8 mouse cellular contexts compared by ENCODE assay signal in the genomic region with DNA sequence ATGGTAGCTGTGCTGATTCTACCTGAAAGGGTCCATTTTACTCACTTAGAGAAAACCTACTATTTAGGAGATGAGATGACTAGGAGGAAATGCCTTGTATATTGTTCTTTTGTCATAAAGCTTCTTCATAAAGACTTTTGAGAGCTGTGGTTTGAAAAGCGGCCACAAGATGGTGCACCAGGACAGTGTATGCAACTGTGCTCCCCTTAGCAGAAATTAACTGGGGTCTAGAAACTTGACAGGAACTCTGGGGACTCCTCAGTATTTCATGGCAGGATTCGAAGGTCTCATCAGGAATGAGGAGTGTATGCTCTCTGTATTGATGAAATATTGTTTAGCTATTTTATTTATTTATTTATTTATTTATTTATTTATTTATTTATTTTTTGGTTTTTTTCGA.
DNase-seq lines count a peak whose midpoint lies in the region; ATAC-seq lines count a peak whose summit lies in the region.

No protein-coding gene starts in this region.

- DNase-seq in cerebellum, adult 11 months: peak; percentile 26
- DNase-seq in adrenal gland, adult (ENCODE audit: inconsistent age in 2 of 2, low spot score in 1 of 2): peak; percentile 34 to 84
- DNase-seq in embryo, embryonic 11 days: peak; percentile 74
- peak; percentile 20 to 51 for DNase-seq in layer of hippocampus, postnatal 36 days
- peak; percentile 28 to 74 for DNase-seq in lung, postnatal 4 days
- peak; percentile 71 for DNase-seq in right cerebral cortex, postnatal 14 days

- ATAC-seq in cerebellum, adult (ENCODE audit: insufficient number of reproducible peaks, low FRiP score, low TSS enrichment): no peak
- peak; percentile 56 to 59; a peak in 2 of 4 replicates for ATAC-seq in hematopoietic stem cell, adult 5-6 weeks (replicated peaks in 1 of 2; ENCODE audit: insufficient read depth in 1 of 2, low FRiP score in 2 of 2, low TSS enrichment in 1 of 2, low read depth in 1 of 2, poor library complexity in 2 of 2, severe bottlenecking in 2 of 2)
